Mouse (Mus musculus): Measurements from ENCODE around the gene Ksr1. TPM values are rescaled to one million over a fixed set of nuclear protein-coding genes. Genes with fewer than 3 reads are reported as not detected.

Gene Ksr1
- polyA plus RNA-seq, 1 experiment, result 21.9 TPM

- 86% methylated on average over 8 of the region's 8 CpGs for WGBS
- H3K4me1 ChIP-seq (ENCODE audit: control insufficient read depth, insufficient read depth, low read length), result peaks cover 9% of the 10 kb centered on the region
- H3K4me3 ChIP-seq (replicated peaks; ENCODE audit: extremely low read depth, low read depth, low read length), result no peak overlapping the region
- no peak for DNase-seq
- TF ChIP-seq POLR2A (IDR thresholded peaks at IDR 0.05; ENCODE audit: borderline replicate concordance, extremely low read depth, low read depth, low read length), result no peak
- TF ChIP-seq CTCF (IDR thresholded peaks at IDR 0.05; ENCODE audit: insufficient read depth, low read length), result no peak
Observed at GRCm38 (mm10) chr11:78976731-78977510, 169.3 kb downstream of the Ksr1 start.

GRCm38 (mm10) chr11:78973381-78974150 lies 172.6 kb downstream of the Ksr1 start:
- TF ChIP-seq POLR2A (IDR thresholded peaks at IDR 0.05; ENCODE audit: borderline replicate concordance, extremely low read depth, low read depth, low read length) (no peak), CTCF (IDR thresholded peaks at IDR 0.05; ENCODE audit: insufficient read depth, low read length) (no peak)
- Histone ChIP-seq H3K4me1 (ENCODE audit: control insufficient read depth, insufficient read depth, low read length) (peaks cover 3% of the 10 kb centered on the region; the same call in 1 of the 2 replicates), H3K4me3 (replicated peaks; ENCODE audit: extremely low read depth, low read depth, low read length) (no peak overlapping the region)
- DNase-seq, result no peak
- 65% methylated on average over 17 of the region's 17 CpGs for WGBS

- 45% methylated on average over 8 of the region's 8 CpGs for WGBS
- peaks cover 3% of the 10 kb centered on the region; the same call in 1 of the 2 replicates for H3K4me1 ChIP-seq (ENCODE audit: control insufficient read depth, insufficient read depth, low read length)
- TF ChIP-seq CTCF (IDR thresholded peaks at IDR 0.05; ENCODE audit: insufficient read depth, low read length) (no peak), POLR2A (IDR thresholded peaks at IDR 0.05; ENCODE audit: borderline replicate concordance, extremely low read depth, low read depth, low read length) (no peak)
- DNase-seq, result no peak
- H3K4me3 ChIP-seq (replicated peaks; ENCODE audit: extremely low read depth, low read depth, low read length), result no peak overlapping the region
Observed at GRCm38 (mm10) chr11:78972811-78973351, 173.3 kb downstream of the Ksr1 start.

- Histone ChIP-seq H3K4me1 (ENCODE audit: control insufficient read depth, insufficient read depth, low read length) (peaks cover 5% of the 10 kb centered on the region), H3K4me3 (replicated peaks; ENCODE audit: extremely low read depth, low read depth, low read length) (no peak overlapping the region)
- 58% methylated on average over 6 of the region's 6 CpGs for WGBS
- TF ChIP-seq CTCF (IDR thresholded peaks at IDR 0.05; ENCODE audit: insufficient read depth, low read length) (no peak), POLR2A (IDR thresholded peaks at IDR 0.05; ENCODE audit: borderline replicate concordance, extremely low read depth, low read depth, low read length) (no peak)
- no peak for DNase-seq
Observed at GRCm38 (mm10) chr11:78972328-78972727, 173.9 kb downstream of the Ksr1 start.

- WGBS, result 96% methylated on average over 3 of the region's 3 CpGs
- H3K4me1 ChIP-seq (ENCODE audit: control insufficient read depth, insufficient read depth, low read length), result peaks cover 5% of the 10 kb centered on the region
- no peak for TF ChIP-seq CTCF (IDR thresholded peaks at IDR 0.05; ENCODE audit: insufficient read depth, low read length)
- no peak for TF ChIP-seq POLR2A (IDR thresholded peaks at IDR 0.05; ENCODE audit: borderline replicate concordance, extremely low read depth, low read depth, low read length)
- no peak overlapping the region for H3K4me3 ChIP-seq (replicated peaks; ENCODE audit: extremely low read depth, low read depth, low read length)
- DNase-seq, result no peak
Observed at GRCm38 (mm10) chr11:78971746-78972145, 174.5 kb downstream of the Ksr1 start.

GRCm38 (mm10) chr11:78971096-78971495 lies 175.1 kb downstream of the Ksr1 start:
- no peak for DNase-seq
- 86% methylated on average over 8 of the region's 8 CpGs for WGBS
- Histone ChIP-seq H3K4me1 (ENCODE audit: control insufficient read depth, insufficient read depth, low read length) (peaks cover 5% of the 10 kb centered on the region), H3K4me3 (replicated peaks; ENCODE audit: extremely low read depth, low read depth, low read length) (no peak overlapping the region)
- TF ChIP-seq CTCF (IDR thresholded peaks at IDR 0.05; ENCODE audit: insufficient read depth, low read length) (no peak), POLR2A (IDR thresholded peaks at IDR 0.05; ENCODE audit: borderline replicate concordance, extremely low read depth, low read depth, low read length) (no peak)

GRCm38 (mm10) chr11:78968121-78968520 lies 178.1 kb downstream of the Ksr1 start:
- no peak for TF ChIP-seq CTCF (IDR thresholded peaks at IDR 0.05; ENCODE audit: insufficient read depth, low read length)
- no peak for TF ChIP-seq POLR2A (IDR thresholded peaks at IDR 0.05; ENCODE audit: borderline replicate concordance, extremely low read depth, low read depth, low read length)
- 83% methylated on average over 4 of the region's 4 CpGs for WGBS
- no peak for DNase-seq
- H3K4me3 ChIP-seq (replicated peaks; ENCODE audit: extremely low read depth, low read depth, low read length), result no peak overlapping the region
- peaks cover 3% of the 10 kb centered on the region for H3K4me1 ChIP-seq (ENCODE audit: control insufficient read depth, insufficient read depth, low read length)

- 23% methylated on average over 4 of the region's 4 CpGs for WGBS
- Histone ChIP-seq H3K4me1 (ENCODE audit: control insufficient read depth, insufficient read depth, low read length) (peaks cover 3% of the 10 kb centered on the region), H3K4me3 (replicated peaks; ENCODE audit: extremely low read depth, low read depth, low read length) (no peak overlapping the region)
- TF ChIP-seq CTCF (IDR thresholded peaks at IDR 0.05; ENCODE audit: insufficient read depth, low read length), result peak; percentile 46
- TF ChIP-seq POLR2A (IDR thresholded peaks at IDR 0.05; ENCODE audit: borderline replicate concordance, extremely low read depth, low read depth, low read length), result no peak
- no peak for DNase-seq
Observed at GRCm38 (mm10) chr11:78967371-78967770, 178.8 kb downstream of the Ksr1 start.

Other genes with a start within 250 kb of the Ksr1 start
- 3.8 and 4.0 TPM in 2 replicates for gene Nos2, start 225.6 kb downstream of the Ksr1 start, polyA plus RNA-seq (2012; rRNA removed)
- gene Lgals9, start 161.5 kb downstream of the Ksr1 start, polyA plus RNA-seq (2012; rRNA removed), result 137 and 204 TPM in 2 replicates
- 74.0 and 101 TPM in 2 replicates for gene Wsb1, start 108.3 kb upstream of the Ksr1 start, polyA plus RNA-seq (2012; rRNA removed)
- not detected in 2 replicates for gene Gm9964, start 150.5 kb upstream of the Ksr1 start, polyA plus RNA-seq (2012; rRNA removed)
- gene Nf1, start 193.3 kb upstream of the Ksr1 start, polyA plus RNA-seq (2012; rRNA removed), result 11.2 and 14.9 TPM in 2 replicates

All from lung, adult 2 months (tissue).